Mouse (Mus musculus): ENCODE data around the gene Nol11. TPM values are rescaled to one million over a fixed set of nuclear protein-coding genes. Genes with fewer than 3 reads are reported as not detected.
"Not testable (repeated sequence)": the region's sequence is repeated elsewhere in the genome, so short reads cannot be mapped to it uniquely, and the experiment has no call there.

Gene Nol11
- polyA plus RNA-seq, 2 experiments from 2014 or later, result 47.1 to 54.3 TPM

- no peak for ATAC-seq
Measured at GRCm38 (mm10) chr11:107155292-107155691, 33.9 kb downstream of the Nol11 start.

- no peak for ATAC-seq
Measured at GRCm38 (mm10) chr11:107154431-107154830, 34.8 kb downstream of the Nol11 start.

- ATAC-seq, result no peak
Measured at GRCm38 (mm10) chr11:107153645-107154044, 35.5 kb downstream of the Nol11 start.

- ATAC-seq, result no peak
Measured at GRCm38 (mm10) chr11:107151809-107152208, 37.4 kb downstream of the Nol11 start.

GRCm38 (mm10) chr11:107143956-107144355, 45.2 kb downstream of the Nol11 start:
- not testable (repeated sequence) for ATAC-seq

- ATAC-seq, result no peak
Measured at GRCm38 (mm10) chr11:107142382-107142781, 46.8 kb downstream of the Nol11 start.

- no peak for ATAC-seq
Measured at GRCm38 (mm10) chr11:107140756-107141155, 48.4 kb downstream of the Nol11 start.

- no peak for ATAC-seq
Measured at GRCm38 (mm10) chr11:107138633-107139032, 50.5 kb downstream of the Nol11 start.

GRCm38 (mm10) chr11:107137593-107137992, 51.6 kb downstream of the Nol11 start:
- no peak for ATAC-seq

- ATAC-seq, result not testable (repeated sequence)
Measured at GRCm38 (mm10) chr11:107136458-107136857, 52.7 kb downstream of the Nol11 start.

- no peak for ATAC-seq
Measured at GRCm38 (mm10) chr11:107135741-107136140, 53.4 kb downstream of the Nol11 start.

GRCm38 (mm10) chr11:107132426-107132825, 56.8 kb downstream of the Nol11 start:
- ATAC-seq, result no peak

GRCm38 (mm10) chr11:107131749-107132421, 57.3 kb downstream of the Nol11 start, which contains the start of gene Bptf:
Bptf (minus strand) TSS chr11:107132127.
- peak; percentile 88 for ATAC-seq

- peak; percentile 40 for ATAC-seq
Measured at GRCm38 (mm10) chr11:107130879-107131748, 58.1 kb downstream of the Nol11 start.

GRCm38 (mm10) chr11:107130221-107130788, 58.9 kb downstream of the Nol11 start:
- ATAC-seq, result no peak

- no peak for ATAC-seq
Measured at GRCm38 (mm10) chr11:107129641-107130040, 59.5 kb downstream of the Nol11 start.

- ATAC-seq, result not testable (repeated sequence)
Measured at GRCm38 (mm10) chr11:107126716-107127115, 62.5 kb downstream of the Nol11 start.

GRCm38 (mm10) chr11:107125011-107125410, 64.2 kb downstream of the Nol11 start:
- ATAC-seq, result no peak

- ATAC-seq, result peak; percentile 92
Measured at GRCm38 (mm10) chr11:107124327-107124731, 64.9 kb downstream of the Nol11 start.

GRCm38 (mm10) chr11:107117789-107118188, 71.4 kb downstream of the Nol11 start:
- ATAC-seq, result no peak
